In genomic region chr11:104305711-104306110, GRCm38 (mm10) we compare ENCODE assay signal across 18 mouse cellular contexts.
DNase-seq lines count a peak whose midpoint lies in the region; ATAC-seq and TF ChIP-seq lines count a peak whose summit lies in the region.
"Had no signal": no experiment of that assay in that cellular context is flagged by ENCODE, and none has a peak within 500 bp of the region (broad histone marks: within the 10 kb centered on the region; RNA-seq: fewer than 3 reads in every experiment).

No protein-coding gene starts in this region.

- H3K4me3 ChIP-seq in E14TG2a.4 (replicated peaks; ENCODE audit: low read length): 0 out of 2 replicates have a peak overlapping the region, but pooled peaks have one; percentile 23
- no peak overlapping the region for H3K4me3 ChIP-seq in forebrain, embryonic 14.5 days (ENCODE audit: low read depth, low read length)
- H3K4me3 ChIP-seq: embryonic facial prominence, embryonic 10.5 days; embryonic facial prominence, embryonic 12.5 days; forebrain, embryonic 13.5 days had no signal

- H3K9ac ChIP-seq in forebrain, embryonic 14.5 days (ENCODE audit: low read length): no peak overlapping the region
- H3K9ac ChIP-seq: embryonic facial prominence, embryonic 12.5 days; forebrain, embryonic 13.5 days had no signal

- H3K27me3 ChIP-seq in E14TG2a.4 (ENCODE audit: insufficient read depth, low read length): no peaks in the 10 kb centered on the region
- H3K27me3 ChIP-seq in forebrain, embryonic 14.5 days (replicated peaks; ENCODE audit: control insufficient read depth, insufficient read depth, low read length): 0 out of 2 replicates have a peak, but pooled peaks cover 2% of the 10 kb centered on the region

- peaks cover 96% of the 10 kb centered on the region for H3K4me1 ChIP-seq in E14TG2a.4 (replicated peaks; ENCODE audit: low read depth, low read length)
- no peaks in the 10 kb centered on the region for H3K4me1 ChIP-seq in forebrain, embryonic 14.5 days (ENCODE audit: control insufficient read depth, insufficient read depth, low read length)

- no peak for ATAC-seq in forebrain, embryonic 14.5 days
- ATAC-seq: CD4-positive, CD25-positive, alpha-beta regulatory T cell, adult 4 months; forebrain, embryonic 13.5 days; forebrain, embryonic 16.5 days had no signal

- 97% methylated on average over 7 of the region's 7 CpGs for WGBS in forebrain, embryonic 14.5 days

- no peak for TF ChIP-seq CTCF in E14TG2a.4 (conservative IDR thresholded peaks at IDR 0.05; ENCODE audit: low read length)

- H3K4me2 ChIP-seq in forebrain, embryonic 14.5 days (ENCODE audit: low read length): no peak overlapping the region
- H3K4me2 ChIP-seq: embryonic facial prominence, embryonic 12.5 days; forebrain, embryonic 13.5 days had no signal

- H3K36me3 ChIP-seq in E14TG2a.4 (ENCODE audit: insufficient read depth, low read length): peaks cover 22% of the 10 kb centered on the region
- peaks cover 19% of the 10 kb centered on the region for H3K36me3 ChIP-seq in forebrain, embryonic 14.5 days (ENCODE audit: control insufficient read depth, insufficient read depth, low read length)
- H3K36me3 ChIP-seq: embryonic facial prominence, embryonic 10.5 days; embryonic facial prominence, embryonic 12.5 days had no signal

- H3K27ac ChIP-seq in forebrain, embryonic 14.5 days (ENCODE audit: low read depth, low read length): no peak overlapping the region
- H3K27ac ChIP-seq: embryonic facial prominence, embryonic 10.5 days; embryonic facial prominence, embryonic 12.5 days; forebrain, embryonic 13.5 days had no signal

- DNase-seq in ES-CJ7 (ENCODE audit: low read depth, low spot score) (peak; percentile 74), ZHBTc4 (ENCODE audit: low read depth, low spot score) (peak; percentile 91)
- no peak for DNase-seq in forebrain, embryonic 14.5 days (ENCODE audit: low spot score)
- DNase-seq in kidney, adult 8-10 months: no peak
- DNase-seq: adrenal gland, adult 8-10 months; adrenal gland, postnatal 36 days; B cell, adult 2 months; cerebellum, adult 11-12 months; cerebellum, adult 2 months; cerebellum, adult 9-10 months; cerebellum, postnatal 10 days; cerebellum, postnatal 25 days had no signal

- H3K9me3 ChIP-seq in E14TG2a.4 (ENCODE audit: low read length): no peaks in the 10 kb centered on the region
- H3K9me3 ChIP-seq in forebrain, embryonic 14.5 days (replicated peaks; ENCODE audit: control insufficient read depth, low read length): no peaks in the 10 kb centered on the region
- H3K9me3 ChIP-seq: embryonic facial prominence, embryonic 10.5 days; embryonic facial prominence, embryonic 12.5 days; forebrain, embryonic 13.5 days had no signal

Comparison
In these comparisons a context has a peak if more than half of its experiments do, and no peak if none do; other contexts are left out.
1. DNase-seq: peak in ES-CJ7 (single experiment) and ZHBTc4 (single experiment); none in forebrain, embryonic 14.5 days (single experiment) and kidney, adult 8-10 months (0 of 2).